Mouse (Mus musculus): Measurements from ENCODE around the gene Txndc12.

DNA sequence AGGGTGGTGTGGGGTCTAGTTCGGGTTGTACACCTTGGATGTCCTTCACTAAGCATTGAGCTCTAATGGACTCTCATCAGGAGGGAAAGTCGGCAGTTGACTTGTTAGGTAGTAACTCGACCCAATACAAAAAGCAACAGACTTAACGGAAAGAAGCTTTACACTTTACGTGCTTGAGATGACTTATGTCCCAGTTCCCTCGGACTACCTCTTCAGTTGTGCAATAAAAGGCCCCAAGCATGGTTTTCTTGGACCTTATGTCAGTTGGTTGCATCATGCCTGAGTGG lies 630 bp upstream of the Txndc12 start:
- TF ChIP-seq CTCF (IDR thresholded peaks at IDR 0.05; ENCODE audit: control insufficient read depth, insufficient read depth, insufficient replicate concordance, low read depth, low read length), result no peak
- TF ChIP-seq POLR2A (IDR thresholded peaks at IDR 0.05; ENCODE audit: control insufficient read depth, low read depth, low read length), result no peak

All from testis, adult 2 months (tissue).